Mouse (Mus musculus) layer of hippocampus, adult 8-10 months (tissue): ENCODE measurements around the gene Klk11. TPM values are rescaled to one million over a fixed set of nuclear protein-coding genes. Genes with fewer than 3 reads are reported as not detected.

Source experiments
- DNase-seq, 2 experiments: peaks; one replicate each; pipeline ENCODE4 v3.0.0; 2022; ENCODE audit warnings: low spot score in 2 of 2
- total RNA-seq, 4 experiments: library from RNA; stranded (reverse); gene quantifications; 2 replicates each; pipeline ENCODE4 v1.2.4; 2022

Gene Klk11
- total RNA-seq, 4 experiments from 2014 or later, result not detected

- no peak for DNase-seq
These were observed 17.2 kb downstream of the Klk11 start, which contains the start of gene Klk9 for GRCm38 (mm10) chr7:43791591-43791990. Gene Klk9, plus strand, starts transcription at chr7:43791891.

- no peak for DNase-seq
These were observed 22.0 kb downstream of the Klk11 start for GRCm38 (mm10) chr7:43796355-43796754.

- DNase-seq, result no peak
These were observed 22.9 kb downstream of the Klk11 start, which contains the start of gene Klk8 for GRCm38 (mm10) chr7:43797333-43797769. Gene Klk8, plus strand, starts transcription at chr7:43797577.

GRCm38 (mm10) chr7:43797844-43798462, 23.5 kb downstream of the Klk11 start:
- DNase-seq, result no peak

- DNase-seq, result no peak
These were observed 25.5 kb downstream of the Klk11 start for GRCm38 (mm10) chr7:43799876-43800275.

GRCm38 (mm10) chr7:43810994-43811393, 36.6 kb downstream of the Klk11 start, which contains the start of gene Klk7:
Gene Klk7, plus strand, starts transcription at chr7:43811294.
- no peak for DNase-seq

- DNase-seq, result no peak
These were observed 40.8 kb downstream of the Klk11 start for GRCm38 (mm10) chr7:43815211-43815610.

GRCm38 (mm10) chr7:43816746-43817145, 42.3 kb downstream of the Klk11 start:
- DNase-seq, result no peak

- no peak for DNase-seq
These were observed 47.2 kb downstream of the Klk11 start for GRCm38 (mm10) chr7:43821581-43821980.

- DNase-seq, result no peak
These were observed 49.8 kb downstream of the Klk11 start, which contains the start of gene Klk6 for GRCm38 (mm10) chr7:43824199-43824598. Gene Klk6, plus strand, starts transcription at chr7:43824499.

GRCm38 (mm10) chr7:43826056-43826455, 51.7 kb downstream of the Klk11 start:
- no peak for DNase-seq

GRCm38 (mm10) chr7:43827706-43828105, 53.3 kb downstream of the Klk11 start:
- DNase-seq, result no peak

Other genes with a start within 250 kb of the Klk11 start
- gene Cd33, start 230.2 kb upstream of the Klk11 start, total RNA-seq, result 10 to 100 TPM in 2 of 4 experiments, 1 to 10 TPM in 2; 4.2 to 16.9 (median 9.6) TPM
- gene Zfp658, start 212.3 kb upstream of the Klk11 start, total RNA-seq, result 1 to 10 TPM; 5.5 to 7.2 (median 6.4) TPM
- gene Zfp719, start 195.0 kb upstream of the Klk11 start, total RNA-seq, result 10 to 100 TPM; 18.5 to 20.4 (median 19.2) TPM
- gene Zfp819, start 167.4 kb upstream of the Klk11 start, total RNA-seq, result under 1 TPM in 2 of 4 experiments, not detected in 2; 0.14 to 0.25 TPM
- under 1 TPM in 1 of 4 experiments, not detected in 3; 0.31 TPM for gene Ceacam18, start 139.9 kb upstream of the Klk11 start, total RNA-seq
- 1 to 10 TPM; 1.3 to 2.6 (median 1.5) TPM for gene Siglece, start 114.4 kb upstream of the Klk11 start, total RNA-seq
- 10 to 100 TPM in 1 of 4 experiments, 1 to 10 TPM in 3; 7.5 to 12.3 (median 9.8) TPM for gene Ctu1, start 102.6 kb upstream of the Klk11 start, total RNA-seq
- not detected for gene Klk14, start 84.2 kb upstream of the Klk11 start, total RNA-seq
- gene Klk13, start 62.0 kb upstream of the Klk11 start, total RNA-seq, result not detected
- not detected for gene Klk12, start 5.7 kb upstream of the Klk11 start, total RNA-seq
- gene Klk10, start 6.4 kb downstream of the Klk11 start, total RNA-seq, result 1 to 10 TPM in 2 of 4 experiments, under 1 TPM in 2; 0.92 to 1.5 (median 1.3) TPM
- gene Klk9, start 17.3 kb downstream of the Klk11 start, total RNA-seq, result under 1 TPM in 1 of 4 experiments, not detected in 3; 0.23 TPM
- 10 to 100 TPM; 18.3 to 25.9 (median 23.2) TPM for gene Klk8, start 23.0 kb downstream of the Klk11 start, total RNA-seq
- under 1 TPM; 0.20 to 0.87 (median 0.46) TPM for gene Klk7, start 36.7 kb downstream of the Klk11 start, total RNA-seq
- gene Klk6, start 49.9 kb downstream of the Klk11 start, total RNA-seq, result 10 to 100 TPM in 1 of 4 experiments, 1 to 10 TPM in 2, under 1 TPM in 1; 0.66 to 11.7 (median 4.5) TPM
- gene Klk5, start 67.4 kb downstream of the Klk11 start, total RNA-seq, result not detected
- gene Klk4, start 106.6 kb downstream of the Klk11 start, total RNA-seq, result not detected
- not detected for gene Klk15, start 159.1 kb downstream of the Klk11 start, total RNA-seq
- gene Klk1b8, start 176.1 kb downstream of the Klk11 start, total RNA-seq, result not detected
- gene Klk1b1, start 192.1 kb downstream of the Klk11 start, total RNA-seq, result not detected
- not detected for gene Klk1b9, start 201.5 kb downstream of the Klk11 start, total RNA-seq
- not detected for gene Klk1b11, start 221.3 kb downstream of the Klk11 start, total RNA-seq
- gene Klk1b26, start 237.6 kb downstream of the Klk11 start, total RNA-seq, result not detected